Mouse (Mus musculus): Measurements from ENCODE around the gene Tmem132d. TPM values are rescaled to one million over a fixed set of nuclear protein-coding genes. Genes with fewer than 3 reads are reported as not detected.
"Not testable (repeated sequence)": the region's sequence is repeated elsewhere in the genome, so short reads cannot be mapped to it uniquely, and the experiment has no call there.

Tmem132d gene
- polyA plus RNA-seq, 1 experiment, result not detected

DNA sequence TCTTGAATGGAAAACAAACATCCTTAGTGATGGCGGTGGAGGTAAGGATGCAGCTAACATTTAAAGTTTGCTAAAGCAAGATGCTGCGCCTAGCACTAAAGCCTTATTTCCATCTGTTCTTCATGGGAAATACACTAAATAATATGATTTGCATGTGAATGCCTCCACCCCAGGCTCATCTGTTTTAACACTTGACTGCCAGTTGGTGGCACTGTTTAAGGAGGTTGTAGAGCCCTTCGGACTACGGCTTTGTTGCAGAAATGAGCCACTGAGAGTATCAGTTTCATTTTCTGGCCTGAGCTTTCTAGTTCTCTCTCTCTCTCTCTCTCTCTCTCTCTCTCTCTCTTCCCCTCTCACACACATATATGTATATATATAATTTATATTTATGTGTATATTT, 632.0 kb downstream of the Tmem132d start:
- Histone ChIP-seq H3K4me1 (no peaks in the 10 kb centered on the region), H3K4me3 (replicated peaks) (no peak overlapping the region), H3K36me3 (replicated peaks; ENCODE audit: low read length) (no peaks in the 10 kb centered on the region), H3K27me3 (replicated peaks) (no peaks in the 10 kb centered on the region), H3K9me3 (peaks cover 83% of the 10 kb centered on the region)
- TF ChIP-seq FLI1 (IDR thresholded peaks at IDR 0.05; ENCODE audit: low read length), result no peak
- no peak for TF ChIP-seq GATA1 (IDR thresholded peaks at IDR 0.05; ENCODE audit: borderline replicate concordance, low read length)

DNA sequence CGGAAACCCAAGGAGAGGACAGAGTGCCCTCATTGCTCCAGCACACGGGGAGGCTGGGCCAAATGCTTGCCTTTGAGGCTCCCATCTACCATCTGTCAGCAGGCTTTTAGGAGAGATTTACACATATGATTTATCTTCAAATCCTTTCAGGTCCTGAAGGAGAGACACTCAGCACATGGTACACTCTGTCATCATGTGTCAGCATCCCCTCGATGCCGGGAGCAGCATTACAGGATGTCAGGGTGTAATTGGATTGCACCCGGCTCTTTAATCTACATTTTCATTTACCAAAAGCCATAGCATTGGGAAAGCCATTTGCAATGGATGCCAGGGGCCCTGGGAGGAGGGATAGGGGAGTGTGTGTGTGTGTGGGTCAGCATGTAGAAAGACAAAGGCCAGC, 651.7 kb downstream of the Tmem132d start:
- Histone ChIP-seq H3K9me3 (peaks cover 91% of the 10 kb centered on the region), H3K4me1 (no peaks in the 10 kb centered on the region), H3K4me3 (replicated peaks) (no peak overlapping the region), H3K27me3 (replicated peaks) (no peaks in the 10 kb centered on the region), H3K36me3 (replicated peaks; ENCODE audit: low read length) (no peaks in the 10 kb centered on the region)
- TF ChIP-seq FLI1 (IDR thresholded peaks at IDR 0.05; ENCODE audit: low read length), result no peak
- no peak for TF ChIP-seq GATA1 (IDR thresholded peaks at IDR 0.05; ENCODE audit: borderline replicate concordance, low read length)

DNA sequence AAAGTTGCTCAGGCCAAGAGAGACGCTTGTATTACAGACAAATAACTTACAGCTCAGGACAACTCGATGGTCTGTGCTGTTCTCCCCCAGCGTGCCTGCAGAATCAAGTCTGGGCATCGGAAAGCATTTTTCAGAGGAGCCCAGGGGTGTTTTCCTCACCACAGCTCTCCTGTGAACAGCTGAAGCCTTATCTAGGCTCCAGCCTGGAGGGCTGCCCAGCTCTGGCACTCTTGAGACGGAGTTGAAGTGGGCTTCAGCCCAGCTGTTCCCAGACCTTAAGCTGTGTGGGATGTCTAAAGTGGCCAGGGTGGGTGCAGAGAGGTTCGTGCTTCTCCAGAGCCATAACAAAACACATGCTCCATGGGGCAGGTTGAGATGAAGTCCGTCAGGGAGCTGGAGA, 657.1 kb downstream of the Tmem132d start:
- Histone ChIP-seq H3K4me1 (no peaks in the 10 kb centered on the region), H3K4me3 (replicated peaks) (no peak overlapping the region), H3K27me3 (replicated peaks) (no peaks in the 10 kb centered on the region), H3K9me3 (peaks cover 83% of the 10 kb centered on the region), H3K36me3 (replicated peaks; ENCODE audit: low read length) (no peaks in the 10 kb centered on the region)
- TF ChIP-seq FLI1 (IDR thresholded peaks at IDR 0.05; ENCODE audit: low read length), result no peak
- TF ChIP-seq GATA1 (IDR thresholded peaks at IDR 0.05; ENCODE audit: borderline replicate concordance, low read length), result no peak

DNA sequence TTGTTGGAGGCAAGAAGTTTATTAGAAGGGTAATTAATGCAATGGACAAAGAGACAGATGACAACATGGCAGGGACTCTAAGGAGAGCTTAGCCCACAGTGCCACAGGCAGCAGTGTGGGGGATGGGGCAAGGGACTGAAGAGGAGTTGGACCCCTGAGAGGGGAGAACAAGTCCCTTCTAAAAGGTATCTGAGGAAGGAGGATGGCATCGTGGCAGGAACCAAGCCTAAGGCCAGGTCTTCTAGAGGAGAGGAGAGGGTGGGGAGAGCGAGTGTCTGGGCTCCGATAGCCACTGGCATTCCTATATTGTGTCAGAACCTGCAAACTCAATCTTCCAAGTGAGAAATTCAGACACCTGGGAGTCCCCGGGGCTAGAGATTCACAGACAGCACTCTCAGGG, 674.3 kb downstream of the Tmem132d start:
- TF ChIP-seq FLI1 (IDR thresholded peaks at IDR 0.05; ENCODE audit: low read length) (no peak), GATA1 (IDR thresholded peaks at IDR 0.05; ENCODE audit: borderline replicate concordance, low read length) (no peak)

DNA sequence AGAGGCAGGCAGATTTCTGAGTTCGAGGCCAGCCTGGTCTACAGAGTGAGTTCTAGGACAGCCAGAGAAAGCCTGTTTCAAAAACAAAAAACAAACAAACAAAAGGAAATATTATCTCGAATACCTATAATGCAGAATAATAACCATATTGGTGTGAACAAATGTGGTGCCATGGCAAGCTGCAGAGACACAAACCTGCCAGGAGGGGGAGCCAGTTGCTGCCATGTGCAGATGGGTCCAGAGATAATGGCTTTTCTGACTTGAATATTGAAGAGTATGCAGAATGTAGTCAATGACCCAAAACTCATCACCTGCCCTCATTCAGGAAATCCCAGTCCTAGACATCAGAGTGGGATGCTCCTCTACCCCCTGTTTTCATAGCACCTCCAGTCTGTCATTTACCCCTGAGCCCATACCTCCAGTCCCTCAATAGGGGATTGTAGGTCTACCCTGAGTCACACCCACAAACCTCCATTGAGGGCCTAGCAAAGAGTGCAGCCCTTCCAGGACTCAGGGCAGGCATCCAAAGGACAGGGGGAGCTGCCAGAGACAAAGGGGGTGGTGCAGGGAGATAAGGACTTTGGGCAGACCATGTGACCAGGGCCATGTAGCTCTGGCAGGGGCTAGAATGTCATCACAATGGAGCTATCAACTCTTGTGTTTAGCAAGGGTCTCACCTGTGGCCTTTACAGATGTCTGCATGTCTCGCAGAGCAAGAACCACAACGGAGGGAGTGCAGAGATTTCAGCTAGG, 676.0 kb downstream of the Tmem132d start:
- no peaks in the 10 kb centered on the region for H3K36me3 ChIP-seq (replicated peaks; ENCODE audit: low read length)
- no peaks in the 10 kb centered on the region for H3K27me3 ChIP-seq (replicated peaks)
- no peaks in the 10 kb centered on the region for H3K4me1 ChIP-seq
- H3K9me3 ChIP-seq, result peaks cover 82% of the 10 kb centered on the region
- H3K4me3 ChIP-seq (replicated peaks), result no peak overlapping the region
- TF ChIP-seq GATA1 (IDR thresholded peaks at IDR 0.05; ENCODE audit: borderline replicate concordance, low read length) (no peak), FLI1 (IDR thresholded peaks at IDR 0.05; ENCODE audit: low read length) (no peak)

More for the DNA sequence above, 674.3 kb downstream of the Tmem132d start:
- no peaks in the 10 kb centered on the region for H3K4me1 ChIP-seq
- no peak overlapping the region for H3K4me3 ChIP-seq (replicated peaks)
- H3K36me3 ChIP-seq (replicated peaks; ENCODE audit: low read length), result no peaks in the 10 kb centered on the region
- H3K9me3 ChIP-seq, result peaks cover 74% of the 10 kb centered on the region
- no peaks in the 10 kb centered on the region for H3K27me3 ChIP-seq (replicated peaks)

DNA sequence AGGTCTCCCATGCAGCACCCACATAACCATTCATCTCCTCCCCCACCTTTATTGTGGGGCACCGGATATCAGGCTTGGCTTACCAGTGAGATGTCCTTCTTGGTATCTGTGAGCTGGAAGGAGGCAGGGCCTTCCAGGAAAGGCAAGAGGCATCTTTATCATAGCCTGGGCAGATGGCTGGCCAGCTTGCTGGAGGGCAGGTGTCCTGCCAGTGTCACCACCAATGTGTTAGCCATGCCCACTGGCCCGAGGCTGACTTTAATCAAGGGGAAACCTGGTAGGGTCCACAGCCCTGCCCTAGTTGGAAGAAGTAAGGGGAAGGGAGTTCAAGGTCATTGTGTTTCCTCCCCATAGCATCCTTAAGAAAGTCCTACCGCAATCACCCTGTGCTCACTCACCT, 676.9 kb downstream of the Tmem132d start:
- H3K27me3 ChIP-seq (replicated peaks), result no peaks in the 10 kb centered on the region
- H3K4me1 ChIP-seq, result no peaks in the 10 kb centered on the region
- TF ChIP-seq GATA1 (IDR thresholded peaks at IDR 0.05; ENCODE audit: borderline replicate concordance, low read length), result no peak
- no peak for TF ChIP-seq FLI1 (IDR thresholded peaks at IDR 0.05; ENCODE audit: low read length)
- peak overlapping the region; percentile 47 for H3K4me3 ChIP-seq (replicated peaks)
- peaks cover 82% of the 10 kb centered on the region for H3K9me3 ChIP-seq
- H3K36me3 ChIP-seq (replicated peaks; ENCODE audit: low read length), result no peaks in the 10 kb centered on the region

DNA sequence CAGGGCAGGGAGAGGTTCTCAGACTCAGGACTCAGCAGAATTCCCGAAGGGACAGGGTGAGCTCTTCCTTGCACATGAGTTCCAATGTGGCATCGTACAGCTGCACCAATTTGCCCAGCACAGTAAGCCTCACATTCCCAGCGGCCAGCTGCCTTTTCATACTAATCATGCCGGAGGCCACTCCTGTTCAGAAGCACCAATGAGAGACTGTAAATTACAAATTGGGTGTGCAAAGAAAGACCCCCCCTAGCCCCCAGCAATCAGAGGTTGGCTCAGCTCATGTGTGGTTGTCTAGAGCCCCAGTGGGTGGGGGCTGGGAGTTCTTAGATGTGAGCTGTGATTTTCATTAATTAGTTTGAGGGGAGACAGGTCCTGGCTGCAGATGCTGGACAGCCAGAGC, 677.3 kb downstream of the Tmem132d start:
- Histone ChIP-seq H3K9me3 (peaks cover 86% of the 10 kb centered on the region), H3K4me1 (no peaks in the 10 kb centered on the region), H3K4me3 (replicated peaks) (no peak overlapping the region), H3K36me3 (replicated peaks; ENCODE audit: low read length) (no peaks in the 10 kb centered on the region), H3K27me3 (replicated peaks) (no peaks in the 10 kb centered on the region)
- no peak for TF ChIP-seq GATA1 (IDR thresholded peaks at IDR 0.05; ENCODE audit: borderline replicate concordance, low read length)
- no peak for TF ChIP-seq FLI1 (IDR thresholded peaks at IDR 0.05; ENCODE audit: low read length)

DNA sequence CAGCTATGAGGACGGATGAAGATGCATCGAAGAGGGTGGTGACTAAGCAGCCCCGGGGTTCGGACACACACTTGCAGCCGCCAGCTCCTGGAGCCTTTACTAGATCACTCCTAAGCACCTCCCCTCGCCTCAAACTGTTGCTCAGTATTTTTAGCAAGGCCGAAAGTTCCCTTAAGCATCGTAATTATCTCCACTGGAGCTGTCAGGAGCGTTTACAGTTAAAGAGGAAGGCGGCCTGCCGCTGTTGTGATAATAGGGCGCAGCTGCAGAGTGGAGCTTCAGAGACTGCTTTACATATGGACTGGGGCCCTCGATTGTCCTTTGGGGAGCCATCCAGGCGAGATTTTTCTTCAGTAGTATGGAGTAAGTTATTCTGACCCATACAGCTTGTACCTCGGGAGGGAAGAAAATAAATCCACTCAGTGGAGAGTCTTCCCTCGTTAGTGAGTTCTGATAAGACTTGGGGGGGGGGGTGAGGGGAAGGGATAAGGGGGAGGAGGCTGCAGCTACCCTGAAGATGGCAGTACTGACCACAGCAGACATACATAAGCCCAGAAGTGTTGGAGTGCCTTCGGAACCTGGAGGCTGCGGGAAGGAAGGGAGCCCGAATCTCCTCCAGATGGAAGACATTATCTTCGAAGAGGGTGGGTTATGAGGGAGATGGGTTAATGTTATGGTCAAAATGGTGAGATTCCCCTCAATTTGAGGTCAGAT, 681.5 kb downstream of the Tmem132d start:
- H3K36me3 ChIP-seq (replicated peaks; ENCODE audit: low read length), result no peaks in the 10 kb centered on the region
- H3K27me3 ChIP-seq (replicated peaks), result no peaks in the 10 kb centered on the region
- no peak for TF ChIP-seq FLI1 (IDR thresholded peaks at IDR 0.05; ENCODE audit: low read length)
- no peak for TF ChIP-seq GATA1 (IDR thresholded peaks at IDR 0.05; ENCODE audit: borderline replicate concordance, low read length)
- peaks cover 67% of the 10 kb centered on the region for H3K9me3 ChIP-seq
- no peak overlapping the region for H3K4me3 ChIP-seq (replicated peaks)
- H3K4me1 ChIP-seq, result no peaks in the 10 kb centered on the region

DNA sequence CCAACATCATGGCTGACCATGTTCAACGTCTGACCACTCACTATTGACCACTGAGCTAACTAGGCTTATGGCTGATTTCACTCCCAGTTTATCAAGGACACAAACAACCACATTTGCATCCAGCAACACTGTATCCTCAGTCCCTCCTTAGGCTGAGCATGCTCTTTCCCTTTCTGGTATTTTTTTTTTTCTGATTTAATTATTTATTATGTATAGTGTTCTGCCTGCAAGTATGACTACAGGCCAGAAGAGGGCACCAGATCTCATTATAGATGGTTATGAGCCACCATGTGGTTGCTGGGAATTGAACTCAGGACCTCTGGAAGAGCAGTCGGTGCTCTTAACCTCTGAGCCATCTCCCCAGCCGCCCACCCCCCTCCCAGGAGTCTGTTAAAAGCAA, 683.3 kb downstream of the Tmem132d start:
- Histone ChIP-seq H3K4me3 (replicated peaks) (peak overlapping the region; percentile 40), H3K9me3 (peaks cover 49% of the 10 kb centered on the region)
- not testable (repeated sequence) for H3K27me3 ChIP-seq (replicated peaks); H3K36me3 ChIP-seq (replicated peaks; ENCODE audit: low read length); H3K4me1 ChIP-seq

DNA sequence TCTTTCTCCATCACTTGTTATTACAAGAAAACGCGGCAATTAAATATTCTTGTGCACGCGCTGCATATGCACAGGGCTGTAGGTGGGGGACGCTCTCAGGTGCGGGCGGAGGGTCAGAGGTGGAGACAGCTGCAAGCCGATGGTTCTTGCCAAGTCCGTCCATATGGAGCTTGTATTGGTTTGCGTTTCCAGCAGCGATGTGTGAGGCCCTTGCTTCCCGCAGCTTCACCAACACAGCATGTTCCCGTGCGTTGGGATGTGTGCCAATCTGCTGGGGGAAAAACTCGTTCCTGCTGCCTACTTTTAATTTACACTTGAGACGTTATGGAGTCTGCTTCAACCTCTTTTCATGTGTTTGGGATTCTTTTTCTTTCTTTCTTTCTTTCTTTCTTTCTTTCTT, 691.5 kb downstream of the Tmem132d start:
- no peak overlapping the region for H3K4me3 ChIP-seq (replicated peaks)
- no peaks in the 10 kb centered on the region for H3K36me3 ChIP-seq (replicated peaks; ENCODE audit: low read length)
- H3K27me3 ChIP-seq (replicated peaks), result no peaks in the 10 kb centered on the region
- TF ChIP-seq FLI1 (IDR thresholded peaks at IDR 0.05; ENCODE audit: low read length), result no peak
- TF ChIP-seq GATA1 (IDR thresholded peaks at IDR 0.05; ENCODE audit: borderline replicate concordance, low read length), result no peak
- peaks cover 14% of the 10 kb centered on the region for H3K9me3 ChIP-seq
- no peaks in the 10 kb centered on the region for H3K4me1 ChIP-seq

Other genes starting within 250 kb of the Tmem132d start
- not detected in 2 replicates for gene Fzd10, start 167.8 kb upstream of the Tmem132d start, polyA plus RNA-seq (2012; ENCODE audit: insufficient read depth, low replicate concordance)

Data from megakaryocyte, embryonic 14.5 days (primary cell).